Mouse (Mus musculus) heart, embryonic 12.5 days (tissue): ENCODE measurements around the gene Rps25. TPM values are rescaled to one million over a fixed set of nuclear protein-coding genes. Genes with fewer than 3 reads are reported as not detected.
A peak's percentile ranks its signal among the peaks of the same experiment; 100 is the strongest.

Experiments used
- ATAC-seq: fragments of 200-750 bp; cut with Nextera tagmentation; 2 replicates; pipeline ENCODE4 v1.8.0; 2017; ENCODE audit warnings: moderate TSS enrichment, moderate library complexity; ENCODE audit not compliant: insufficient number of reproducible peaks, low FRiP score
- H3K27ac ChIP-seq: fragments of 300-500 bp; sonication (generic); 2 replicates; pipeline ENCODE4 v1.5.1; 2016; ENCODE audit warnings: mild to moderate bottlenecking, moderate library complexity; ENCODE audit not compliant: poor library complexity, severe bottlenecking
- H3K27me3 ChIP-seq: fragments of 300-500 bp; sonication (generic); replicated peaks from 2 replicates; pipeline ENCODE4 v1.6.1; 2016; ENCODE audit warnings: mild to moderate bottlenecking, moderate library complexity
- H3K36me3 ChIP-seq: fragments of 300-500 bp; sonication (generic); 2 replicates; pipeline ENCODE4 v1.6.1; 2016; ENCODE audit warnings: mild to moderate bottlenecking, moderate library complexity
- H3K4me1 ChIP-seq: fragments of 300-500 bp; sonication (generic); replicated peaks from 2 replicates; pipeline ENCODE4 v1.6.1; 2016; ENCODE audit warnings: mild to moderate bottlenecking
- H3K4me2 ChIP-seq: fragments of 300-500 bp; sonication (generic); 2 replicates; pipeline ENCODE4 v1.6.1; 2016; ENCODE audit warnings: mild to moderate bottlenecking, moderate library complexity
- H3K4me3 ChIP-seq: fragments of 300-500 bp; sonication (generic); 2 replicates; pipeline ENCODE4 v1.5.1; 2016; ENCODE audit warnings: mild to moderate bottlenecking
- H3K9ac ChIP-seq: fragments of 300-500 bp; sonication (generic); 2 replicates; pipeline ENCODE4 v1.6.1; 2016; ENCODE audit warnings: mild to moderate bottlenecking, moderate library complexity
- H3K9me3 ChIP-seq: fragments of 300-500 bp; sonication (generic); replicated peaks from 2 replicates; pipeline ENCODE4 v1.6.1; 2016; ENCODE audit warnings: mild to moderate bottlenecking, moderate library complexity
- WGBS: fragments of 180-500 bp; shearing (Covaris S2); methylation state at CpG from one replicate; pipeline ENCODE4 v1.1.7; 2016; 5-methylcytosine and 5-hydroxymethylcytosine counted together
- polyA plus RNA-seq: library from polyadenylated mRNA; unstranded; fragments of >200 nt; fragmentation: Nextera tagmentation; extraction: Ambion mirVana; gene quantifications from 2 replicates; pipeline ENCODE4 v1.2.1, GENCODE M21; 2016

Gene Rps25
- polyA plus RNA-seq, 1 experiment from 2014 or later, result 1,234 TPM

- Histone ChIP-seq H3K27ac (peak overlapping the region; percentile 87), H3K4me1 (peaks cover 16% of the 10 kb centered on the region), H3K27me3 (no peaks in the 10 kb centered on the region), H3K4me3 (peak overlapping the region; percentile 81), H3K9ac (peak overlapping the region; percentile 88), H3K36me3 (peaks cover 40% of the 10 kb centered on the region), H3K9me3 (no peaks in the 10 kb centered on the region), H3K4me2 (peak overlapping the region; percentile 97)
- WGBS, result 9% methylated on average over 15 of the region's 15 CpGs
- no peak for ATAC-seq
Observed at GRCm38 (mm10) chr9:44379862-44380261, 27.1 kb upstream of the Rps25 start.

- H3K4me3 ChIP-seq, result no peak overlapping the region
- H3K9me3 ChIP-seq, result no peaks in the 10 kb centered on the region
- no peak for ATAC-seq
- H3K4me2 ChIP-seq, result no peak overlapping the region
- no peaks in the 10 kb centered on the region for H3K27me3 ChIP-seq
- no peak overlapping the region for H3K27ac ChIP-seq
- H3K36me3 ChIP-seq, result peaks cover 87% of the 10 kb centered on the region
- H3K4me1 ChIP-seq, result peaks cover 11% of the 10 kb centered on the region
- 88% methylated on average over 13 of the region's 13 CpGs for WGBS
- no peak overlapping the region for H3K9ac ChIP-seq
Observed at GRCm38 (mm10) chr9:44384596-44384995, 22.3 kb upstream of the Rps25 start.

GRCm38 (mm10) chr9:44387221-44387620 lies 19.7 kb upstream of the Rps25 start:
- H3K36me3 ChIP-seq, result peaks cover 96% of the 10 kb centered on the region
- no peak overlapping the region for H3K4me3 ChIP-seq
- no peaks in the 10 kb centered on the region for H3K4me1 ChIP-seq
- 69% methylated on average over 3 of the region's 3 CpGs for WGBS
- no peak overlapping the region for H3K9ac ChIP-seq
- H3K9me3 ChIP-seq, result no peaks in the 10 kb centered on the region
- no peak overlapping the region for H3K4me2 ChIP-seq
- no peak for ATAC-seq
- no peaks in the 10 kb centered on the region for H3K27me3 ChIP-seq
- H3K27ac ChIP-seq, result no peak overlapping the region

- H3K27me3 ChIP-seq, result no peaks in the 10 kb centered on the region
- no peak overlapping the region for H3K27ac ChIP-seq
- H3K9me3 ChIP-seq, result no peaks in the 10 kb centered on the region
- no peaks in the 10 kb centered on the region for H3K4me1 ChIP-seq
- WGBS, result 65% methylated on average over 8 of the region's 8 CpGs
- ATAC-seq, result no peak
- H3K4me2 ChIP-seq, result no peak overlapping the region
- H3K9ac ChIP-seq, result no peak overlapping the region
- H3K36me3 ChIP-seq, result peaks cover 75% of the 10 kb centered on the region
- H3K4me3 ChIP-seq, result no peak overlapping the region
Observed at GRCm38 (mm10) chr9:44389273-44389672, 17.7 kb upstream of the Rps25 start.

GRCm38 (mm10) chr9:44391466-44391865 lies 15.5 kb upstream of the Rps25 start:
- 33% methylated on average over 4 of the region's 4 CpGs for WGBS
- Histone ChIP-seq H3K4me3 (no peak overlapping the region), H3K4me1 (0 out of 2 replicates have a peak, but pooled peaks cover 5% of the 10 kb centered on the region), H3K9ac (no peak overlapping the region), H3K9me3 (no peaks in the 10 kb centered on the region), H3K27me3 (no peaks in the 10 kb centered on the region), H3K27ac (no peak overlapping the region), H3K36me3 (peaks cover 54% of the 10 kb centered on the region), H3K4me2 (no peak overlapping the region)
- ATAC-seq, result 0 out of 2 replicates have a peak, but pooled peaks have one; percentile 29

- peak within 1 kb of the TSS; percentile 95 for H3K4me2 ChIP-seq
- peak; percentile 99 for ATAC-seq
- no peaks in the 10 kb centered on the region for H3K27me3 ChIP-seq
- H3K9me3 ChIP-seq, result no peaks in the 10 kb centered on the region
- peak within 1 kb of the TSS; percentile 92 for H3K9ac ChIP-seq
- H3K4me1 ChIP-seq, result peaks cover 23% of the 10 kb centered on the region
- peaks cover 36% of the 10 kb centered on the region for H3K36me3 ChIP-seq
- under 1% methylated on average over 43 of the region's 43 CpGs for WGBS
- H3K27ac ChIP-seq, result peak within 1 kb of the TSS; percentile 93
- H3K4me3 ChIP-seq, result peak within 1 kb of the TSS; percentile 82
Observed at GRCm38 (mm10) chr9:44396684-44397411, 10.1 kb upstream of the Rps25 start, which contains the start of gene Slc37a4. Gene Slc37a4 (plus strand): TSS chr9:44396852.

- WGBS, result 35% methylated on average over 4 of the region's 4 CpGs
- Histone ChIP-seq H3K27me3 (no peaks in the 10 kb centered on the region), H3K27ac (no peak overlapping the region), H3K9ac (peak overlapping the region; percentile 59), H3K36me3 (peaks cover 46% of the 10 kb centered on the region), H3K4me3 (peak overlapping the region; percentile 82), H3K9me3 (no peaks in the 10 kb centered on the region), H3K4me1 (peaks cover 23% of the 10 kb centered on the region), H3K4me2 (peak overlapping the region; percentile 95)
- no peak for ATAC-seq
Observed at GRCm38 (mm10) chr9:44398087-44398486, 8.9 kb upstream of the Rps25 start.

GRCm38 (mm10) chr9:44398551-44398950 lies 8.4 kb upstream of the Rps25 start:
- no peaks in the 10 kb centered on the region for H3K27me3 ChIP-seq
- H3K27ac ChIP-seq, result no peak overlapping the region
- peaks cover 51% of the 10 kb centered on the region for H3K36me3 ChIP-seq
- peaks cover 23% of the 10 kb centered on the region for H3K4me1 ChIP-seq
- WGBS, result 85% methylated on average over 9 of the region's 9 CpGs
- peak overlapping the region; percentile 82; the same call in 1 of the 2 replicates for H3K4me3 ChIP-seq
- ATAC-seq, result no peak
- peak overlapping the region; percentile 95 for H3K4me2 ChIP-seq
- H3K9me3 ChIP-seq, result no peaks in the 10 kb centered on the region
- peak overlapping the region; percentile 59; the same call in 1 of the 2 replicates for H3K9ac ChIP-seq

GRCm38 (mm10) chr9:44399114-44399794 lies 7.7 kb upstream of the Rps25 start:
- H3K9me3 ChIP-seq, result no peaks in the 10 kb centered on the region
- ATAC-seq, result no peak
- H3K36me3 ChIP-seq, result peaks cover 58% of the 10 kb centered on the region
- no peak overlapping the region for H3K27ac ChIP-seq
- H3K4me1 ChIP-seq, result peaks cover 23% of the 10 kb centered on the region
- no peaks in the 10 kb centered on the region for H3K27me3 ChIP-seq
- no peak overlapping the region for H3K4me2 ChIP-seq
- WGBS, result 84% methylated on average over 13 of the region's 13 CpGs
- H3K4me3 ChIP-seq, result no peak overlapping the region
- H3K9ac ChIP-seq, result 0 out of 2 replicates have a peak overlapping the region, but pooled peaks have one; percentile 3

GRCm38 (mm10) chr9:44399795-44400114 lies 7.2 kb upstream of the Rps25 start:
- Histone ChIP-seq H3K4me3 (no peak overlapping the region), H3K4me1 (peaks cover 23% of the 10 kb centered on the region), H3K4me2 (no peak overlapping the region), H3K9ac (0 out of 2 replicates have a peak overlapping the region, but pooled peaks have one; percentile 3), H3K27ac (no peak overlapping the region), H3K36me3 (peaks cover 63% of the 10 kb centered on the region), H3K27me3 (no peaks in the 10 kb centered on the region), H3K9me3 (no peaks in the 10 kb centered on the region)
- no peak for ATAC-seq
- 92% methylated on average over 6 of the region's 6 CpGs for WGBS

- Histone ChIP-seq H3K36me3 (peaks cover 73% of the 10 kb centered on the region), H3K27ac (no peak overlapping the region; the same call in 1 of the 2 replicates), H3K4me3 (no peak overlapping the region), H3K9ac (no peak overlapping the region), H3K4me1 (peaks cover 26% of the 10 kb centered on the region), H3K27me3 (no peaks in the 10 kb centered on the region), H3K4me2 (no peak overlapping the region), H3K9me3 (no peaks in the 10 kb centered on the region)
- no peak for ATAC-seq
- WGBS, result 49% methylated on average over 4 of the region's 4 CpGs
Observed at GRCm38 (mm10) chr9:44401081-44401480, 5.9 kb upstream of the Rps25 start.
